Mouse (Mus musculus) kidney, postnatal 0 days (tissue): ENCODE results near the gene Hnrnpu. TPM values are rescaled to one million over a fixed set of nuclear protein-coding genes. Genes with fewer than 3 reads are reported as not detected.

Experiments
- ATAC-seq: fragments of 200-750 bp; cut with Nextera tagmentation; replicated peaks from 2 replicates; pipeline ENCODE4 v1.8.0; 2017; ENCODE audit warnings: low read depth, moderate number of reproducible peaks, moderate TSS enrichment, moderate library complexity; ENCODE audit not compliant: low FRiP score
- DNase-seq: peaks from one replicate; pipeline ENCODE4 v3.0.0-alpha.2; 2016; ENCODE audit warnings: low spot score
- H3K27ac ChIP-seq: fragments of 300-500 bp; sonication (generic); 2 replicates; pipeline ENCODE4 v1.5.1; 2014; ENCODE audit warnings: mild to moderate bottlenecking
- H3K27me3 ChIP-seq: fragments of 300-500 bp; sonication (generic); 2 replicates; pipeline ENCODE4 v1.6.1; 2014; ENCODE audit warnings: low read length, mixed read lengths; ENCODE audit not compliant: insufficient read depth
- H3K36me3 ChIP-seq: fragments of 300-500 bp; sonication (generic); 2 replicates; pipeline ENCODE4 v1.6.1; 2014; ENCODE audit warnings: low read length, mixed read lengths; ENCODE audit not compliant: insufficient read depth
- H3K4me1 ChIP-seq: fragments of 300-500 bp; sonication (generic); replicated peaks from 2 replicates; pipeline ENCODE4 v1.6.1; 2014; ENCODE audit warnings: antibody characterized with exemption, low read length, mixed read lengths; ENCODE audit not compliant: insufficient read depth
- H3K4me2 ChIP-seq: fragments of 300-500 bp; sonication (generic); 2 replicates; pipeline ENCODE4 v1.6.1; 2014; ENCODE audit warnings: mild to moderate bottlenecking, low read length, moderate library complexity, mixed read lengths
- H3K4me3 ChIP-seq: fragments of 300-500 bp; sonication (generic); replicated peaks from 2 replicates; pipeline ENCODE4 v1.5.1; 2014; ENCODE audit warnings: low read depth, low read length
- H3K9ac ChIP-seq: fragments of 300-500 bp; sonication (generic); 2 replicates; pipeline ENCODE4 v1.6.1; 2014; ENCODE audit warnings: low read depth, low read length
- H3K9me3 ChIP-seq: fragments of 300-500 bp; sonication (generic); replicated peaks from 2 replicates; pipeline ENCODE4 v1.6.1; 2016; ENCODE audit warnings: low read length, inconsistent platforms, mixed read lengths
- CTCF ChIP-seq: IDR thresholded peaks from 2 replicates; pipeline ENCODE4 v1.5.1; 2016; ENCODE audit warnings: antibody characterized with exemption, low read depth, mild to moderate bottlenecking, moderate library complexity
- WGBS: fragments of 180-500 bp; shearing (Covaris S2); extraction: QIAGEN DNeasy Blood & Tissue Kit; methylation state at CpG from one replicate; pipeline ENCODE4 v1.1.7; 2014; 5-methylcytosine and 5-hydroxymethylcytosine counted together
- polyA plus RNA-seq: library from polyadenylated mRNA; unstranded; fragments of >200 nt; fragmentation: Nextera tagmentation; extraction: Ambion mirVana; gene quantifications from 2 replicates; pipeline ENCODE4 v1.2.1, GENCODE M21; 2015

The Hnrnpu gene
- polyA plus RNA-seq, 1 experiment from 2014 or later = 302 TPM

GRCm38 (mm10) chr1:178323235-178323634, 14.4 kb downstream of the Hnrnpu start:
- Histone ChIP-seq H3K9ac (no peak overlapping the region), H3K4me3 (no peak overlapping the region), H3K4me1 (peaks cover 12% of the 10 kb centered on the region; the same call in 1 of the 2 replicates), H3K9me3 (no peaks in the 10 kb centered on the region), H3K27ac (no peak overlapping the region), H3K4me2 (no peak overlapping the region), H3K36me3 (peaks cover 40% of the 10 kb centered on the region), H3K27me3 (no peaks in the 10 kb centered on the region)
- ATAC-seq (no peak), DNase-seq (no peak)
- no peak for TF ChIP-seq CTCF
- WGBS = 67% methylated on average over 1 of the region's 1 CpGs

- peaks cover 40% of the 10 kb centered on the region for H3K36me3 ChIP-seq
- no peaks in the 10 kb centered on the region for H3K9me3 ChIP-seq
- no peak for TF ChIP-seq CTCF
- DNase-seq = no peak
- H3K27me3 ChIP-seq = no peaks in the 10 kb centered on the region
- H3K27ac ChIP-seq = no peak overlapping the region
- no peak overlapping the region for H3K4me3 ChIP-seq
- H3K4me2 ChIP-seq = no peak overlapping the region
- peaks cover 14% of the 10 kb centered on the region; the same call in 1 of the 2 replicates for H3K4me1 ChIP-seq
- 55% methylated on average over 4 of the region's 4 CpGs for WGBS
- no peak overlapping the region for H3K9ac ChIP-seq
- no peak for ATAC-seq
Measured at GRCm38 (mm10) chr1:178321730-178322357, 15.8 kb downstream of the Hnrnpu start.

- H3K36me3 ChIP-seq = peaks cover 36% of the 10 kb centered on the region
- no peak for DNase-seq
- WGBS = 31% methylated on average over 5 of the region's 5 CpGs
Measured at GRCm38 (mm10) chr1:178320723-178321590, 16.6 kb downstream of the Hnrnpu start.

GRCm38 (mm10) chr1:178320038-178320722, 17.4 kb downstream of the Hnrnpu start:
- peak overlapping the region; percentile 99 for H3K27ac ChIP-seq

More at GRCm38 (mm10) chr1:178320723-178321590, 16.6 kb downstream of the Hnrnpu start:
- Histone ChIP-seq H3K4me2 (peak overlapping the region; percentile 77), H3K9ac (peak overlapping the region; percentile 85; the same call in 1 of the 2 replicates), H3K9me3 (no peaks in the 10 kb centered on the region), H3K27ac (peak overlapping the region; percentile 31; the same call in 1 of the 2 replicates), H3K27me3 (no peaks in the 10 kb centered on the region), H3K4me3 (peak overlapping the region; percentile 63), H3K4me1 (peaks cover 14% of the 10 kb centered on the region; the same call in 1 of the 2 replicates)
- TF ChIP-seq CTCF = no peak
- no peak for ATAC-seq

GRCm38 (mm10) chr1:178319295-178320037, 18.1 kb downstream of the Hnrnpu start:
- no peak for ATAC-seq
- Histone ChIP-seq H3K4me3 (peak overlapping the region; percentile 63), H3K9me3 (no peaks in the 10 kb centered on the region), H3K27me3 (no peaks in the 10 kb centered on the region), H3K9ac (peak overlapping the region; percentile 85), H3K27ac (peak overlapping the region; percentile 99), H3K36me3 (peaks cover 26% of the 10 kb centered on the region), H3K4me2 (peak overlapping the region; percentile 77), H3K4me1 (peaks cover 14% of the 10 kb centered on the region; the same call in 1 of the 2 replicates)
- no peak for TF ChIP-seq CTCF
- under 1% methylated on average over 12 of the region's 12 CpGs for WGBS
- peak; percentile 53 for DNase-seq

More at GRCm38 (mm10) chr1:178320038-178320722, 17.4 kb downstream of the Hnrnpu start:
- ATAC-seq (no peak), DNase-seq (peak; percentile 44)
- peaks cover 32% of the 10 kb centered on the region for H3K36me3 ChIP-seq
- H3K4me3 ChIP-seq = peak overlapping the region; percentile 63
- peak overlapping the region; percentile 77 for H3K4me2 ChIP-seq
- 18% methylated on average over 8 of the region's 8 CpGs for WGBS
- H3K27me3 ChIP-seq = no peaks in the 10 kb centered on the region
- no peaks in the 10 kb centered on the region for H3K9me3 ChIP-seq
- peak overlapping the region; percentile 85 for H3K9ac ChIP-seq
- H3K4me1 ChIP-seq = peaks cover 14% of the 10 kb centered on the region; the same call in 1 of the 2 replicates
- no peak for TF ChIP-seq CTCF
